Mouse (Mus musculus) liver, embryonic 13.5 days (tissue): ENCODE measurements around the gene Tbc1d22b. TPM values are rescaled to one million over a fixed set of nuclear protein-coding genes. Genes with fewer than 3 reads are reported as not detected.

Source experiments
- microRNA-seq: library from miRNA; unstranded; fragments of <30 nt; microRNA quantifications from one replicate; pipeline ENCODE4, GENCODE M21; 2016
- polyA plus RNA-seq: library from polyadenylated mRNA; unstranded; fragments of >200 nt; fragmentation: Nextera tagmentation; extraction: Ambion mirVana; gene quantifications from 2 replicates; pipeline ENCODE4 v1.2.1, GENCODE M21; 2015

The Tbc1d22b gene
- polyA plus RNA-seq, 1 experiment from 2014 or later = 3.2 TPM

Small RNA genes lying within 50 kb of the gene (microRNA-seq; reads per million reads assigned to microRNA genes)
- not detected for gene Mir7667

Other genes with a start within 250 kb of the Tbc1d22b start
- 0.30 and 0.32 TPM in 2 replicates for gene Pi16, start 232.1 kb upstream of the Tbc1d22b start, polyA plus RNA-seq
- 55.2 and 64.0 TPM in 2 replicates for gene Mtch1, start 201.9 kb upstream of the Tbc1d22b start, polyA plus RNA-seq
- 4.5 and 5.0 TPM in 2 replicates for gene Fgd2, start 188.9 kb upstream of the Tbc1d22b start, polyA plus RNA-seq
- 105 and 110 TPM in 2 replicates for gene Pim1, start 59.0 kb upstream of the Tbc1d22b start, polyA plus RNA-seq
- gene Gm17657, start 147 bp upstream of the Tbc1d22b start, polyA plus RNA-seq = not detected in 2 replicates
- gene Tmem217, start 2.6 kb downstream of the Tbc1d22b start, polyA plus RNA-seq = 0.23 TPM in 2 replicates
- 43.6 and 46.0 TPM in 2 replicates for gene Rnf8, start 65.0 kb downstream of the Tbc1d22b start, polyA plus RNA-seq
- 0.98 and 1.3 TPM in 2 replicates for gene Gm28043, start 65.1 kb downstream of the Tbc1d22b start, polyA plus RNA-seq
- gene Cmtr1, start 110.8 kb downstream of the Tbc1d22b start, polyA plus RNA-seq = 77.2 and 91.4 TPM in 2 replicates
- 7.4 and 7.7 TPM in 2 replicates for gene Ccdc167, start 167.3 kb downstream of the Tbc1d22b start, polyA plus RNA-seq